Mouse (Mus musculus): ENCODE measurements around the gene Gpr21. TPM values are rescaled to one million over a fixed set of nuclear protein-coding genes. Genes with fewer than 3 reads are reported as not detected.

Gene Gpr21
- total RNA-seq, 2 experiments from 2014 or later, result 2.4 to 2.5 TPM

DNA sequence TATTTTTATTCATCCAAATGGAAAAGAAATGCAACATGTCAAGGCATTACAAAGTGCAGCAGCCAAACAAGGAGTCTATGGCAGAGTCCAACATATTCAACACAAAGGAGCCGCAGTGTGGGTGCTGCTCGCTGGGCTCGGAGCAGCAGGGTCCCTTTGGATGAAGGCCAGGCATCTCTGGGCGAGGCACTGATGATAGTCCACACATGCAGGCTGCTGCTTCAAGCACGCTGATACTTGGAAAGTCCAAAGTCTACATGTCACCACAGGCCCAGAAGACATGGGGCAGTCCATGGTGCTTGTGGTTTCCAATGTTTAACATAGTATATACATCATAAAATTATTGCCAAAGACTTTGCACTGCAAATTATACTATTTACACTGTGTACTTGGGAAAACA is 53.8 kb downstream of the Gpr21 start:
- DNase-seq (ENCODE audit: low spot score in 2 of 2), result no peak

Other genes with a start within 250 kb of the Gpr21 start
- gene Olfr368, start 189.8 kb upstream of the Gpr21 start, total RNA-seq (2021), result not detected
- gene Pdcl, start 157.0 kb upstream of the Gpr21 start, total RNA-seq (2021), result 10 to 100 TPM; 51.6 to 58.8 TPM
- gene Rc3h2, start 93.4 kb upstream of the Gpr21 start, total RNA-seq (2021), result 10 to 100 TPM; 49.3 to 51.6 TPM
- 10 to 100 TPM; 12.2 to 15.1 TPM for gene Zbtb26, start 73.2 kb upstream of the Gpr21 start, total RNA-seq (2021)
- 10 to 100 TPM; 16.9 to 17.1 TPM for gene Zbtb6, start 73.2 kb upstream of the Gpr21 start, total RNA-seq (2021)
- gene Rabgap1, start 73.1 kb upstream of the Gpr21 start, total RNA-seq (2021), result 10 to 100 TPM; 71.1 TPM
- gene Strbp, start 187.5 kb downstream of the Gpr21 start, total RNA-seq (2021), result 10 to 100 TPM; 48.8 to 63.0 TPM

Data from adrenal gland, postnatal 4 days (tissue).